Mouse (Mus musculus): Measurements from ENCODE around the gene Abcc10.
A peak's percentile ranks its signal among the peaks of the same experiment; 100 is the strongest.

Gene Abcc10

GRCm38 (mm10) chr17:46327906-46328534 lies at the start of gene Abcc10:
Gene Abcc10, minus strand, starts transcription at chr17:46328352.
- peak; percentile 97 for DNase-seq

- peak; percentile 28 for DNase-seq
These were observed 43.6 kb upstream of the Abcc10 start for GRCm38 (mm10) chr17:46371783-46372182.

- DNase-seq: no peak
These were observed 23.0 kb upstream of the Abcc10 start for GRCm38 (mm10) chr17:46351026-46351700.

- no peak for DNase-seq
These were observed 13.1 kb upstream of the Abcc10 start for GRCm38 (mm10) chr17:46341208-46341607.

- no peak for DNase-seq
These were observed 8.3 kb upstream of the Abcc10 start for GRCm38 (mm10) chr17:46336475-46336874.

- no peak for DNase-seq
These were observed 571 bp upstream of the Abcc10 start for GRCm38 (mm10) chr17:46328723-46329122.

GRCm38 (mm10) chr17:46327413-46327905 lies 693 bp downstream of the Abcc10 start:
- DNase-seq: no peak

GRCm38 (mm10) chr17:46322046-46322823 lies 5.9 kb downstream of the Abcc10 start:
- DNase-seq: no peak

GRCm38 (mm10) chr17:46320492-46320891 lies 7.7 kb downstream of the Abcc10 start:
- no peak for DNase-seq

GRCm38 (mm10) chr17:46315813-46316212 lies 12.3 kb downstream of the Abcc10 start:
- no peak for DNase-seq

GRCm38 (mm10) chr17:46313135-46313715 lies 14.9 kb downstream of the Abcc10 start:
- DNase-seq: no peak

- DNase-seq: no peak
These were observed 17.6 kb downstream of the Abcc10 start for GRCm38 (mm10) chr17:46310515-46310914.

- no peak for DNase-seq
These were observed 18.3 kb downstream of the Abcc10 start for GRCm38 (mm10) chr17:46309835-46310234.

GRCm38 (mm10) chr17:46306956-46307355 lies 21.2 kb downstream of the Abcc10 start:
- DNase-seq: peak; percentile 5

- peak; percentile 3 for DNase-seq
These were observed 24.0 kb downstream of the Abcc10 start for GRCm38 (mm10) chr17:46304184-46304583.

GRCm38 (mm10) chr17:46301892-46302291 lies 26.3 kb downstream of the Abcc10 start:
- DNase-seq: no peak

GRCm38 (mm10) chr17:46298220-46298913 lies 29.8 kb downstream of the Abcc10 start:
- peak; percentile 92 for DNase-seq

- peak; percentile 33 for DNase-seq
These were observed 30.6 kb downstream of the Abcc10 start, which contains the start of gene Dlk2 for GRCm38 (mm10) chr17:46297364-46298219. Gene Dlk2, plus strand, starts transcription at chr17:46297421.

- DNase-seq: no peak
These were observed 31.2 kb downstream of the Abcc10 start for GRCm38 (mm10) chr17:46297028-46297363.

GRCm38 (mm10) chr17:46296601-46297000 lies 31.6 kb downstream of the Abcc10 start:
- no peak for DNase-seq

GRCm38 (mm10) chr17:46287678-46288095 lies 40.5 kb downstream of the Abcc10 start:
- peak; percentile 92 for DNase-seq

GRCm38 (mm10) chr17:46285407-46285806 lies 42.7 kb downstream of the Abcc10 start:
- DNase-seq: no peak
